Mouse (Mus musculus) intestine, postnatal 0 days (tissue): ENCODE results near the gene Rnf43. TPM values are rescaled to one million over a fixed set of nuclear protein-coding genes. Genes with fewer than 3 reads are reported as not detected.

Experiments
- ATAC-seq: fragments of 200-750 bp; cut with Nextera tagmentation; 2 replicates; pipeline ENCODE4 v1.8.0; 2017; ENCODE audit warnings: mild to moderate bottlenecking, moderate TSS enrichment, moderate library complexity
- H3K27ac ChIP-seq: fragments of 300-500 bp; sonication (generic); 2 replicates; pipeline ENCODE4 v1.5.1; 2014; ENCODE audit warnings: mild to moderate bottlenecking, low read depth, low read length, moderate library complexity
- H3K27me3 ChIP-seq: fragments of 300-500 bp; sonication (generic); replicated peaks from 2 replicates; pipeline ENCODE4 v1.6.1; 2014; ENCODE audit warnings: low read length, mixed read lengths; ENCODE audit not compliant: control insufficient read depth, insufficient read depth
- H3K36me3 ChIP-seq: fragments of 300-500 bp; sonication (generic); 2 replicates; pipeline ENCODE4 v1.6.1; 2014; ENCODE audit warnings: mild to moderate bottlenecking, moderate library complexity; ENCODE audit not compliant: control insufficient read depth, insufficient read depth
- H3K4me1 ChIP-seq: fragments of 300-500 bp; sonication (generic); replicated peaks from 2 replicates; pipeline ENCODE4 v1.6.1; 2014; ENCODE audit warnings: antibody characterized with exemption, low read length, mixed read lengths; ENCODE audit not compliant: control insufficient read depth, insufficient read depth
- H3K4me2 ChIP-seq: fragments of 300-500 bp; sonication (generic); replicated peaks from 2 replicates; pipeline ENCODE4 v1.6.1; 2014; ENCODE audit warnings: low read depth, mild to moderate bottlenecking, moderate library complexity
- H3K4me3 ChIP-seq: fragments of 300-500 bp; sonication (generic); 2 replicates; pipeline ENCODE4 v1.5.1; 2014; ENCODE audit warnings: low read depth, low read length
- H3K9ac ChIP-seq: fragments of 300-500 bp; sonication (generic); 2 replicates; pipeline ENCODE4 v1.6.1; 2014; ENCODE audit warnings: mild to moderate bottlenecking, low read depth, low read length
- H3K9me3 ChIP-seq: fragments of 300-500 bp; sonication (generic); 2 replicates; pipeline ENCODE4 v1.6.1; 2016; ENCODE audit warnings: mixed run types; ENCODE audit not compliant: control insufficient read depth
- CTCF ChIP-seq: sonication (generic); IDR thresholded peaks from 2 replicates; pipeline ENCODE4 v1.5.1; 2016; ENCODE audit warnings: low read depth, mild to moderate bottlenecking, control low read depth, antibody characterized with exemption, moderate library complexity
- WGBS: fragments of 180-500 bp; shearing (Covaris S2); extraction: QIAGEN DNeasy Blood & Tissue Kit; methylation state at CpG from one replicate; pipeline ENCODE4 v1.1.7; 2014; 5-methylcytosine and 5-hydroxymethylcytosine counted together
- polyA plus RNA-seq: library from polyadenylated mRNA; unstranded; fragments of >200 nt; fragmentation: Nextera tagmentation; extraction: Ambion mirVana; gene quantifications from 2 replicates; pipeline ENCODE4 v1.2.1, GENCODE M21; 2015

Rnf43 gene
- polyA plus RNA-seq, 1 experiment from 2014 or later: 10.7 TPM

- H3K9me3 ChIP-seq: no peaks in the 10 kb centered on the region
- peak; percentile 50 for ATAC-seq
- H3K27me3 ChIP-seq: no peaks in the 10 kb centered on the region
- no peak overlapping the region for H3K9ac ChIP-seq
- H3K4me3 ChIP-seq: no peak overlapping the region
- H3K36me3 ChIP-seq: no peaks in the 10 kb centered on the region
- 43% methylated on average over 14 of the region's 14 CpGs for WGBS
- no peak for TF ChIP-seq CTCF
- H3K27ac ChIP-seq: peak overlapping the region; percentile 87
- 0 out of 2 replicates have a peak, but pooled peaks cover 5% of the 10 kb centered on the region for H3K4me1 ChIP-seq
- H3K4me2 ChIP-seq: peak overlapping the region; percentile 21; the same call in 1 of the 2 replicates
Measured at GRCm38 (mm10) chr11:87701877-87702620, 39.5 kb downstream of the Rnf43 start.

DNA sequence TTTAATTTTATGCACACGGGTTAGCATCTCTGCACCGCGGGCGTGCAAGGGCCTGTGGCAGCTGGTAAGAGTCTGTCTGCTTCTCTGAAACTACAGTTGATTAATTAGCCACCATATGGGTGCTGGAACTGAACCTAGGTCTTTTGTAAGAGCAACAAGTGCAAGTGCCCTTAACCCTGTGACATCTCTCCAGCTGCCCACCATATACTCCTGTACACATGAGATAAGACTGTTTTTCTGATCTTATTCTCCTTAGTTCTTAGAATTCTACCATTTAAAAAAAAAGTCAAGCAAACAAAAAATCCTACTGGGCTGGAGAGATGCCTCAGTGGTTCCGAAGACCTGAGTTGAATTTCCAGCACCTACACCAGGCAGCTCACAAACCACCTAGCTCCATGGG is 41.1 kb downstream of the Rnf43 start:
- Histone ChIP-seq H3K27ac (0 out of 2 replicates have a peak overlapping the region, but pooled peaks have one; percentile 50), H3K9me3 (no peaks in the 10 kb centered on the region), H3K4me3 (no peak overlapping the region), H3K36me3 (no peaks in the 10 kb centered on the region), H3K27me3 (no peaks in the 10 kb centered on the region), H3K9ac (no peak overlapping the region), H3K4me1 (0 out of 2 replicates have a peak, but pooled peaks cover 5% of the 10 kb centered on the region), H3K4me2 (peak overlapping the region; percentile 13; the same call in 1 of the 2 replicates)
- no peak for ATAC-seq
- TF ChIP-seq CTCF: no peak
- 68% methylated on average over 5 of the region's 5 CpGs for WGBS

DNA sequence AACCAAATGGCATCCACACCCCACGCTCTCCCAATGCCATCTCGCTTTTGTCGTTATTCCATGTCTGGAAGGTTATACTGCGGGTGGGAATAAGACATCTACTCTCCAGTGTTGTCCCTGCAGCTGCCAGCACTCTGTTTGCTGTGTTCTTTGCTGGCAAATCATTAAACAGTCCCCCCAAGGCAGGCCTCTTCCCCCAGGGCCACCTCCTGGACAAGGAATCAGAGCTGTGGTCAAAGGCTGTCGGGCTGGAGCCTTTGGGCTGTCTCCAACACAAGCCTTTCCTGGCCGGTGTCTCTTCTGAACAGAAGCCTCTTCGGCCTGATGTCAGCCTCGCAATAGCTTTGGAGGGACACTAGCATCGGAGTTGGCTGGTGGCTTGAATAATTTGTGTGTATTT is 41.8 kb downstream of the Rnf43 start:
- peak; percentile 12; the same call in 1 of the 2 replicates for ATAC-seq
- no peaks in the 10 kb centered on the region for H3K36me3 ChIP-seq

DNA sequence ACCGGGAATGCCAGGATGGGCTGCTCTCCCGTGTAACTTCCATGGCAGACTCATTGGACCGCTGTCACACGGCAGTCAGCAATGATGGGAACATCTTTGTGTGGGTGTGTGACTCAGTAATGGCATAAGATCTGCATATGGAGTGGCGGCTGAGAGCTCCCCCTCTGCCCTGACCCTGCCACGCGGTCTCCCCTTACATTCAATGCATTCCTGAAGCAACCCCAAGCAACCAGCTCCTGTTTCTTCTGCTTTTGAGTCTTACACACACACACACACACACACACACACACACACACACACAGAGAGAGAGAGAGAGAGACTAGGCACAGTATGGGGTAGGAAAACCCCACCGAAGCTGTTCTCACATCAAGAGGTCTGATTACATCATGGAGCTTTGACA is 45.0 kb downstream of the Rnf43 start:
- Histone ChIP-seq H3K4me1 (0 out of 2 replicates have a peak, but pooled peaks cover 11% of the 10 kb centered on the region), H3K4me3 (no peak overlapping the region), H3K27me3 (no peaks in the 10 kb centered on the region), H3K9ac (no peak overlapping the region), H3K4me2 (no peak overlapping the region), H3K9me3 (no peaks in the 10 kb centered on the region), H3K36me3 (no peaks in the 10 kb centered on the region), H3K27ac (no peak overlapping the region)
- ATAC-seq: no peak
- TF ChIP-seq CTCF: no peak
- 44% methylated on average over 8 of the region's 8 CpGs for WGBS

More for the DNA sequence above, 41.8 kb downstream of the Rnf43 start:
- peak; percentile 11; the same call in 1 of the 2 replicates for TF ChIP-seq CTCF
- WGBS: 40% methylated on average over 9 of the region's 9 CpGs
- Histone ChIP-seq H3K9ac (no peak overlapping the region), H3K4me2 (peak overlapping the region; percentile 46), H3K27me3 (no peaks in the 10 kb centered on the region), H3K9me3 (no peaks in the 10 kb centered on the region), H3K4me3 (no peak overlapping the region), H3K4me1 (0 out of 2 replicates have a peak, but pooled peaks cover 5% of the 10 kb centered on the region), H3K27ac (peak overlapping the region; percentile 50)

GRCm38 (mm10) chr11:87708979-87709378 is 46.5 kb downstream of the Rnf43 start:
- 47% methylated on average over 5 of the region's 5 CpGs for WGBS
- Histone ChIP-seq H3K4me1 (0 out of 2 replicates have a peak, but pooled peaks cover 8% of the 10 kb centered on the region), H3K9ac (no peak overlapping the region), H3K27ac (peak overlapping the region; percentile 83; the same call in 1 of the 2 replicates), H3K4me2 (peak overlapping the region; percentile 63; the same call in 1 of the 2 replicates), H3K4me3 (no peak overlapping the region), H3K27me3 (no peaks in the 10 kb centered on the region), H3K9me3 (no peaks in the 10 kb centered on the region), H3K36me3 (no peaks in the 10 kb centered on the region)
- no peak for ATAC-seq
- no peak for TF ChIP-seq CTCF

DNA sequence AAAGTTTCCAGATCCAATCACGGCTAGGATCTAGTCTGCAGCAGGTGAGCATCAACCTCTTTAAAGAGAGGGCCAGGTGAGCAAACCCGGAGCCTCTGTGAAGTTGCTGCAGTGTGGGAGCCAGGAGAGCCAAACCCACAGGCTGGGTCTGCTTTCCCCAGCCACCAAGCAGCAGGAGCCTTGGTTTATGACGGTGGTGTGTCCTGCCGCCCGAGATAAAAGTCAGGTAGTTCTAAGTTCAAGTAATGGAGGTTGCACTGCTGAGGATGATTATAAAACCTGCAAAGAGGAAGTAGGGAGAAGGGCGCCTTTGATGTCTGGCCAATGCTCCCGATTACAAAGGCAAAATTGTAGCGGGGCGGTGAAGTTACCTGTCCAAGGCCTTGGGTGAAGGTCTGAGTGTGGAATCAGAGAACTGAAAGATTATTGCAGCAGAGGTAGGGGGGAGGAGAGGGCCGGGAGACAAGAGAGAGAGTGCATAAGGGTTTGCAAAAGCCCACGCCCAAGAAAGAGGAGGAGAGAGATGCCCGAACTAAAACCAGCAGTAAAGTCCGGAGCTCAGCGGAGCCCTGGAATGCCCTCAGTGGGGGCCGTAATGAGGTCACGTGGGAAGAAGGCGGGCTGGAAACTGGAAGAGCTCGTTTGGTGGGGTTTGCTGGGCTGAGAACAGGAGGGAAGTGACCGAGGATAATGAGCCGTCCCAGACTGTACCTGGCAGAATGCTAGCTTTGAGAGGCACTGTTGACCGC is 47.2 kb downstream of the Rnf43 start:
- Histone ChIP-seq H3K9ac (peak overlapping the region; percentile 34; the same call in 1 of the 2 replicates), H3K4me1 (0 out of 2 replicates have a peak, but pooled peaks cover 8% of the 10 kb centered on the region), H3K27ac (peak overlapping the region; percentile 83), H3K27me3 (no peaks in the 10 kb centered on the region), H3K36me3 (no peaks in the 10 kb centered on the region), H3K4me2 (peak overlapping the region; percentile 63), H3K4me3 (peak overlapping the region; percentile 17; the same call in 1 of the 2 replicates), H3K9me3 (no peaks in the 10 kb centered on the region)
- 4% methylated on average over 21 of the region's 21 CpGs for WGBS
- peak; percentile 90 for ATAC-seq
- TF ChIP-seq CTCF: no peak
